Mouse (Mus musculus) forebrain, embryonic 11.5 days (tissue): ENCODE results near the gene Kdf1. TPM values are rescaled to one million over a fixed set of nuclear protein-coding genes. Genes with fewer than 3 reads are reported as not detected.

Experiments
- ATAC-seq: fragments of 200-750 bp; cut with Nextera tagmentation; replicated peaks from 2 replicates; pipeline ENCODE4 v1.8.0; 2017; ENCODE audit warnings: moderate TSS enrichment; ENCODE audit not compliant: low FRiP score
- DNase-seq: peaks from one replicate; pipeline ENCODE4 v3.0.0-alpha.2; 2017; ENCODE audit warnings: low spot score
- H3K27ac ChIP-seq: fragments of 300-500 bp; sonication (generic); 2 replicates; pipeline ENCODE4 v1.5.1; 2014; ENCODE audit warnings: low read depth, low read length
- H3K27me3 ChIP-seq: fragments of 300-500 bp; sonication (generic); 2 replicates; pipeline ENCODE4 v1.6.1; 2014; ENCODE audit warnings: mild to moderate bottlenecking, low read length, mixed read lengths; ENCODE audit not compliant: control insufficient read depth, insufficient read depth
- H3K36me3 ChIP-seq: fragments of 300-500 bp; sonication (generic); 2 replicates; pipeline ENCODE4 v1.6.1; 2014; ENCODE audit warnings: mild to moderate bottlenecking, low read length, moderate library complexity, mixed read lengths; ENCODE audit not compliant: control insufficient read depth, insufficient read depth
- H3K4me1 ChIP-seq: fragments of 300-500 bp; sonication (generic); replicated peaks from 2 replicates; pipeline ENCODE4 v1.6.1; 2014; ENCODE audit warnings: low read length, mixed read lengths; ENCODE audit not compliant: control insufficient read depth, insufficient read depth
- H3K4me2 ChIP-seq: fragments of 300-500 bp; sonication (generic); 2 replicates; pipeline ENCODE4 v1.6.1; 2014; ENCODE audit warnings: low read depth, mild to moderate bottlenecking, low read length, moderate library complexity, mixed read lengths; ENCODE audit not compliant: severe bottlenecking
- H3K4me3 ChIP-seq: fragments of 300-500 bp; sonication (generic); 2 replicates; pipeline ENCODE4 v1.5.1; 2014; ENCODE audit warnings: low read depth, low read length
- H3K9ac ChIP-seq: fragments of 300-500 bp; sonication (generic); 2 replicates; pipeline ENCODE4 v1.6.1; 2014; ENCODE audit warnings: low read length
- H3K9me3 ChIP-seq: fragments of 300-500 bp; sonication (generic); 2 replicates; pipeline ENCODE4 v1.6.1; 2016; ENCODE audit warnings: low read length, mixed read lengths; ENCODE audit not compliant: control insufficient read depth
- WGBS: fragments of 180-500 bp; shearing (Covaris S2); extraction: QIAGEN DNeasy Blood & Tissue Kit; methylation state at CpG from one replicate; pipeline ENCODE4 v1.1.7; 2014; 5-methylcytosine and 5-hydroxymethylcytosine counted together
- polyA plus RNA-seq: library from polyadenylated mRNA; unstranded; fragments of >200 nt; fragmentation: Nextera tagmentation; extraction: Ambion mirVana; gene quantifications from 2 replicates; pipeline ENCODE4 v1.2.1, GENCODE M21; 2014

Gene Kdf1
- polyA plus RNA-seq, 1 experiment from 2014 or later = 1.1 TPM

GRCm38 (mm10) chr4:133482479-133482878, 36.3 kb upstream of the Kdf1 start:
- Histone ChIP-seq H3K4me1 (peaks cover 9% of the 10 kb centered on the region; the same call in 1 of the 2 replicates), H3K9me3 (no peaks in the 10 kb centered on the region), H3K36me3 (no peaks in the 10 kb centered on the region), H3K9ac (no peak overlapping the region), H3K27me3 (peaks cover 13% of the 10 kb centered on the region), H3K4me2 (no peak overlapping the region), H3K27ac (no peak overlapping the region), H3K4me3 (no peak overlapping the region)
- DNase-seq (no peak), ATAC-seq (no peak)
- 86% methylated on average over 3 of the region's 3 CpGs for WGBS

- WGBS = 11% methylated on average over 22 of the region's 22 CpGs
- DNase-seq = no peak
These were observed 34.3 kb upstream of the Kdf1 start for GRCm38 (mm10) chr4:133484266-133485025.

GRCm38 (mm10) chr4:133485691-133486425, 32.9 kb upstream of the Kdf1 start:
- H3K36me3 ChIP-seq = no peaks in the 10 kb centered on the region
- H3K4me1 ChIP-seq = peaks cover 5% of the 10 kb centered on the region; the same call in 1 of the 2 replicates
- no peaks in the 10 kb centered on the region for H3K9me3 ChIP-seq
- no peak for DNase-seq
- no peak overlapping the region for H3K4me3 ChIP-seq
- 92% methylated on average over 28 of the region's 28 CpGs for WGBS
- ATAC-seq = no peak
- peaks cover 5% of the 10 kb centered on the region for H3K27me3 ChIP-seq
- no peak overlapping the region for H3K4me2 ChIP-seq
- H3K9ac ChIP-seq = no peak overlapping the region
- H3K27ac ChIP-seq = no peak overlapping the region

More at GRCm38 (mm10) chr4:133484266-133485025, 34.3 kb upstream of the Kdf1 start:
- Histone ChIP-seq H3K4me1 (peaks cover 10% of the 10 kb centered on the region; the same call in 1 of the 2 replicates), H3K9ac (0 out of 2 replicates have a peak overlapping the region, but pooled peaks have one; percentile 20), H3K4me2 (0 out of 2 replicates have a peak overlapping the region, but pooled peaks have one; percentile 31), H3K9me3 (no peaks in the 10 kb centered on the region), H3K27ac (no peak overlapping the region), H3K4me3 (no peak overlapping the region), H3K27me3 (peaks cover 13% of the 10 kb centered on the region), H3K36me3 (no peaks in the 10 kb centered on the region)
- ATAC-seq = no peak

GRCm38 (mm10) chr4:133486673-133487357, 31.9 kb upstream of the Kdf1 start:
- H3K9me3 ChIP-seq = no peaks in the 10 kb centered on the region
- ATAC-seq (no peak), DNase-seq (no peak)
- H3K9ac ChIP-seq = no peak overlapping the region
- WGBS = 94% methylated on average over 26 of the region's 26 CpGs
- H3K27ac ChIP-seq = no peak overlapping the region
- peaks cover 5% of the 10 kb centered on the region; the same call in 1 of the 2 replicates for H3K4me1 ChIP-seq
- no peaks in the 10 kb centered on the region for H3K36me3 ChIP-seq
- no peaks in the 10 kb centered on the region for H3K27me3 ChIP-seq
- no peak overlapping the region for H3K4me2 ChIP-seq
- no peak overlapping the region for H3K4me3 ChIP-seq

GRCm38 (mm10) chr4:133488619-133489392, 30.0 kb upstream of the Kdf1 start:
- ATAC-seq = no peak
- Histone ChIP-seq H3K27ac (no peak overlapping the region), H3K36me3 (no peaks in the 10 kb centered on the region), H3K4me1 (peaks cover 5% of the 10 kb centered on the region; the same call in 1 of the 2 replicates), H3K27me3 (no peaks in the 10 kb centered on the region), H3K4me2 (no peak overlapping the region), H3K9me3 (no peaks in the 10 kb centered on the region), H3K9ac (no peak overlapping the region), H3K4me3 (no peak overlapping the region)
- WGBS = 88% methylated on average over 20 of the region's 20 CpGs
- no peak for DNase-seq

- no peaks in the 10 kb centered on the region for H3K36me3 ChIP-seq
- no peak for DNase-seq
- WGBS = 70% methylated on average over 4 of the region's 4 CpGs
- no peak overlapping the region for H3K9ac ChIP-seq
- peaks cover 3% of the 10 kb centered on the region; the same call in 1 of the 2 replicates for H3K4me1 ChIP-seq
- no peak for ATAC-seq
- no peaks in the 10 kb centered on the region for H3K9me3 ChIP-seq
- no peak overlapping the region for H3K4me3 ChIP-seq
- no peak overlapping the region for H3K27ac ChIP-seq
- no peak overlapping the region for H3K4me2 ChIP-seq
- H3K27me3 ChIP-seq = peaks cover under 1% of the 10 kb centered on the region
These were observed 29.1 kb upstream of the Kdf1 start for GRCm38 (mm10) chr4:133489489-133490245.

- H3K9ac ChIP-seq = no peak overlapping the region
- no peak for ATAC-seq
- H3K4me2 ChIP-seq = no peak overlapping the region
- H3K27me3 ChIP-seq = peaks cover 21% of the 10 kb centered on the region
- H3K27ac ChIP-seq = no peak overlapping the region
- 45% methylated on average over 10 of the region's 10 CpGs for WGBS
- H3K4me1 ChIP-seq = peaks cover 3% of the 10 kb centered on the region; the same call in 1 of the 2 replicates
- DNase-seq = no peak
- H3K9me3 ChIP-seq = no peaks in the 10 kb centered on the region
- no peak overlapping the region for H3K4me3 ChIP-seq
- no peaks in the 10 kb centered on the region for H3K36me3 ChIP-seq
These were observed 27.0 kb upstream of the Kdf1 start for GRCm38 (mm10) chr4:133491800-133492199.
